Mouse (Mus musculus) embryo, embryonic 10 days (tissue): ENCODE data around the gene Dock2.

ENCODE experiments used
- DNase-seq: peaks from one replicate; pipeline ENCODE4 v3.0.0-alpha.2; 2015; ENCODE audit warnings: low spot score

Gene Dock2

DNA sequence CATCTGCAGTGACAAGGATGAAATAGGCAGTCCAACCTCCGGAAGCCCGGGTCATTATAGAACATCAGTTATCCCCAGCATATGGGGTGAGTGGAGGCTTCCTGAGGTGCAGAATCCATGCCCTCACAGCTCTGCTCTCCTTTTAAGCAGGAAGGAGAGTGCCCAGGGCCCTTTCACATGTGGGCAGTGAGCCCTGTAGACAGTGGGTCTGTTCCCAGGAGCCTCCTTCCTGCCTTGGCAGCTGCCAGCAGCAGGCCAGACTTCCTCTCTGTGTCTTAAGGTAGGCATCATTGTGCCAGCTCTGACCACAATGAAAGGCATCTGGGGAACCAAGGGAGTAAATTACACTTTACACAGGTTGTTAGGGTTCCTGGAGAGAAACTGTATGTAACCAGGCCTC is 14.3 kb downstream of the Dock2 start:
- DNase-seq: no peak

DNA sequence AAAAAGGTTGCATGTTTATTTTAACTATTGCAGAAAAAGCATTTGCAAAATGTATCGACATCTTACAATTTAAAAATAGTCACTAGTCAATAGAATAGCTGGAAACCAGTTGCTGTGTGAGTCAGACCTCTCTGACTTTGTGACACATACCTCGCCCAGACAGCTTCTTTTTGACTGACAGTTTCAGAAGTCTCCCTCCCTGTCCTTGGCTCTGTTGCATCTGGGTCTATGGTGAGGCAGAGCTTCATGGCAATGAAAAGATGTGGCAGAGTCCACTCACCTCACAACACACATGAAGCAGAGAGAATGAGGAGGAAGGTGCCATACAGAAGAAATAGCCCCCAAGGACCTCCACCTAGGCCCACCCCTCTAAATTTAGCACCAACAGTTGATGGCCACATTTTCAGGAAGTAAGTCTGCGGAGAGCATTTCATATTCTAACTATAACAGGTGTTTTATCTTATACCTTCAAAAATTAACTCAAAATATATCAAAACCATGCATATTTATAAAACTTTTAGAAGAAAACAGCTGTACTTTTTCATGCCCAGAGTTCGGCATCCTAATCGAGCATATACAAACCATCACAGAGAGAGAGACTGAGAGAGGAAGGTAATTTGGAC is 19.8 kb downstream of the Dock2 start:
- DNase-seq: no peak

DNA sequence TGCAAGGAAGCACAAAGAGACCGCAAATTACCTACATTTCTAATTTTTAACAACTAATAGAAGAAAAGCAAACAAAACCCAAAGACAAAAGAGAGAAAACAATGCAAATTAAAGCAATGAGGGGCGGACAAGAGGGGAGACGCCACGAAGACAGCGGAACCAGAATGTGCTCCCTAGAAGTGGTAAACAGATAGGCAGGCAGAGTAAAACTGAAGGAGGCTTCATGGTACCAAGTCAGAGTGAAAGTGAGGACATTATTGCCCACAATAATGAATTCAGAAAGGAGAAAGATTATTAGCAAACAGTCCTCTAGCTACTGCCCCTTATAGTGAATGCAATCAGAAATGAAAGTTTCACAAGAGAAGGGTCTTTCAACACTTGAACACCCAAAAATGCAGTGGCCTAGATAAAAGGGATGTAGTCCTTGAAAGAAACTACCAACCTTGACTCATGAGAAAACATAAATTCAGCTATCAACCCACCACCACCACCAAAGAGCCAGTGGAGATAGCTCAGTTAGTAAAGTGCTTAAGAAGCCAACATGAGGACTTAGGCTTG is 21.0 kb downstream of the Dock2 start:
- no peak for DNase-seq

DNA sequence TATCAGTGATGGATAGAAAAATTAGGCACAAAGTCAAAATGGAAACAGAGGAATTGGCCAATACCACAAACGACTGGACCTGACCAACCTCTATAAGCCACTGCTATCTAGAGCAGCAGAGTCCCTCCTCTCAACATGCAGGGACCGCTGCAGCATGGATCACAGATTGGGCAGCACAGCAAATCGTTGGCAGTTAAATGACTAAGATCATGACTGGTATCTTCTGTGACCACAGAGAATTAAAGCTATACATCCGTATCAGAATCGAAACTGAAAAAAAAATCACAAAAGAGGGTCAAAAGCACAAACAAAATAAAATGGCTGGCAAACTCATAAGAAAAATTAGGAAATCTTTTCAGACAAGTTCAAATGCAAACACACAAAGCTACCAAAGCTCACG is 21.6 kb downstream of the Dock2 start:
- no peak for DNase-seq

DNA sequence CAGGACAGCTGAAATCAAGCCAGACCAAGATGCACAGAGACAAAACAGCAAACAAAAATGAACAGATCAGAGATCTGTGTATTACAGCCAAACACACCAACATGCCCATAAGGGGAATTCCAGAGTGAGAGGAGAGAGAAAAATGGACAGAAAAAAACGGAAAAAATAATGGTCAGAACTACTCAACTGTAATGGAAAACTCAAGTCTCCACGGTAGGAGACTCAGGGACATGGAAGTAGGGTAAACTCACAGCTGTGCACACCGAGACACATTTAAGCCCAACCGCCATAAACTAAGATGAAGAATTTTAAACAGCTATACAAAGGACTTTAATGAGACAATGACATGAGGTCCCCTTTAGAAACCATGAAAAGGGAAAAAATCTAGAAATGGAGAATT is 24.1 kb downstream of the Dock2 start:
- DNase-seq: no peak

DNA sequence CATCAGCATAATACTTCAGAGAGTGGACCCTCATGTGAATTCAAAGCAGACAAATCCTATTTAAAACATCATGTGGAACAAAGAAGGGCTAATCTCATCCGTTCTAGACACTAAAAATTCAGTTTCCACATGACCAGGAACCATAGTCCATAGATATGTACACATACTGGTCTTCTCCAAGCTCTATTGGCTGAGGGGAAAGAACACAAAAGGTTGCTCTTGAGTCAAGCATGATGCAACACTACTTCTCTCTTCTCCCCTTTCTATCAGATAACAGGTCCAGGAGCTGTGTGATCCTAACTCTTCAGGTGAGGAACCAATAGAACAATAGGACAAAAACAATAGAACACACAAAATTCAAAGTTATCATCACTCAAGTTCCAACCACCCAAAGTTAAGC is 42.6 kb downstream of the Dock2 start:
- no peak for DNase-seq

DNA sequence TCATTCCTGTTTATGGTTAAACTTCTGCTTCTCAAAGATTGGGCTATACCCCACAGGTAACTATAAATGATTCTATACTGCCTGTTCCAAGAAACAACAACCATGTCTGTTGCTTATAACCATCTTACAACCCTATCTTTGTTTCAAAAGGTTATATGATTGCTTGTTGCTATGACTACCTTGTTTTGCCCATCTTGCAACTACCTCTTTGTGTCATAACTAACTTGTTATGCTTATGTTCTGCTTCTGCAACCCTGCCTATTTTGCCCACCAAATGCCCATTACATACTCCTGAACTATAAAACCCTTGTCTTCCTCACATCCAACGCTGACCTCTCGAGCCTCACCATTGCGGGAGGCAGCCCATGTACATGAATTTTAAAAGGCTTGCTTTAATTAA is 43.9 kb downstream of the Dock2 start:
- DNase-seq: no peak

DNA sequence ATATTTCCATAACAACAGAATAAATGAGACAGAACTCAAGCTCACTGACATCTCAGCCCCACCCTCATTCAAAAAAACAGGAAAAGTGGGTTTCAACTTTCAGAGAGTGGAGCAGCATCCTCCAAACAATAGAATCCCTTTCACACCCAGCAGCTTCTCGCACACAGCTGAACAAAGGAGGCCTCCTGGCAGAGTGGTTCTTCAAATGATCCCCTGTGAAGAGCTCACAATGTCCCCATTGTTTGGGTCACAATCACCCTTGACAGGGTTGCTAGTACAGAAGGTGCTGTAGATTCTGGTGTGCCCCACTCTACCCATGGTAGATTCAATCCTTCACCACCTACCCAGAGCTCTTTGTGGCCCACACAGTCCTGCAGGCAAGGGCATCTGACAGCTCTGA is 44.7 kb downstream of the Dock2 start:
- peak; percentile 66 for DNase-seq

DNA sequence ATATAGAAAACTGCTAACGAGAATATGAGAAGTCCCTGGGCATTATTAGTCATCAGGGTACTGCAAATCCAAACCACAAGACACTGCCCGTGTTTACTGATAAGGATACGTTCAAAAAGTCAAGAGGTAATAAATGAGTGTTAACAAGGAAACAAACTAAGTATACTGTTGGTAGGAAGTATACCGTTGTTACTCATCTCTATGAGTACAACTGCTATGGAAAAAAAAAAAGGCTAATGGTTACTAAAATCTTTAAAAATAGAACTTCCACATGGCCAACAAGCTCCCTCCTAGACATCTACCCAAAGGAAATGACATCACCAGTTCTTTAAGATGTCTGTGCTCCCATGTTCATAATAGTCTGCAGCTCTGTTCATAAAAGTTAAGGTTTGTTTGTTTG is 46.5 kb downstream of the Dock2 start:
- DNase-seq: no peak

DNA sequence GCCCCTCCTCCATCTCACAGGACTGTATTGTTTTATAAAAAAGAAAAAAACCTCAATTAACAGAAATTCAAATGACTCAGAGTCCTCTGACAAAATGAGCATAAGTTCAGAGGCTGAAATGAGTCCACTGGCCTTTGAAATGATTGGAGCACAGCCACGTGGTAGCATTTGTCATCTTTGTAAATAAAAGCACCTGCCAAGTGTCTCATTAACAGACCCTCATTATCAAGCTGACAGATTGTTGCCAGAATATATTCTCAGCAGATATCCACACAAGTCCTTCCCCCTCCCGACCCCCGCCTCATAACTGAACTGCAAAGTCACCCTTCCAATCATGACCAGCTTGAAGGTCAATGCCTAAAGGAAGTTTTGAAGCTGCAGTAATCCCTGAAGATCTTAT is 49.7 kb downstream of the Dock2 start:
- no peak for DNase-seq

DNA sequence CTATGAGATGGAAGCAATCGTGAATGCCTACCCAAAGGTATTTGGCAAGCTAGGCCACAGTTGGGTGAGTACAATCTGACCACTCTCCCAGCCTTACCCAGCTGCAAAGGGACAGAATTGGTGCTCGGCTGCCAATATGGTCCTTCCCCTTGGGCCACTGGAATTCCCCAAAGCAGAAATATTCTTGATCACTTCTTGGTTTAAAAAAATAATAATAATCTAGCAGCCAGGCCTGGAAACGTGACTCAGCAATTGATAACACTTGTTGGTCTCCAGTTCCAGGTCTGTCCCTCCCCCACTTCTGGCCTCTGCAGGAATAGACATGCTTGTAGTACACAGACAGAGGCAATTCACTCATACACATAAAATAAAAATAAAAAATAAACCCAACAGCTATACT is 56.2 kb downstream of the Dock2 start:
- DNase-seq: no peak

DNA sequence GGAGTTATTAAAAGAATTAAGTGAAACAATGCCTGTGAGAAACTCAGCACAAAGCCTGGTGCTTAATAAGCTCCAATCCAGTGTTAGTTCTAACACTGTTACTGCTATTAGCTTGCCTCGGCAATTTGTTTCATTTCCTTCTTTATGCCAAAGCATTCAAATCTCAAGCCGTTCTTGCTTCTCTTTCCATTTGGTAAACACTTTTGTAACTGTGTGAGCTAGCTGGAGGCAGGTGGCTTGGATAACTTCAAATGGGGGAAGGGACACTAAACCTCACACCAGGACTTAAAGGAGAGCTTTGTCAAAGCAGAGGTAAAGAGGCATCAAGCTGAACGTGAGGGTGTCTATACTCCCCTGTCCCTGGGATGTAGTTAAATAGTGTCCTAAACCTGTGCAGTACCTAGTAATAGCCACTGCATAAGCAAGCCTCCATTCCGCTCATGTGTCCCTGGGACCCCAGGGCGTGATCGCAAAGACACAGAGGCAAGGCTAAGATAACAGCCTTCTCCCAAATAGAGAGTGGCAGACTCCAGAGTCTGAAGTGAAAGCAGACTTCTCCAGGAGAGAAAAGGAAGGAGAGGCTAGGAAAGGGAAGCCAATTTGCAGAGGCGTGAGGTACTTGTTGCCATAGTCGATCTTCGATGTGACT is 56.9 kb downstream of the Dock2 start:
- no peak for DNase-seq

DNA sequence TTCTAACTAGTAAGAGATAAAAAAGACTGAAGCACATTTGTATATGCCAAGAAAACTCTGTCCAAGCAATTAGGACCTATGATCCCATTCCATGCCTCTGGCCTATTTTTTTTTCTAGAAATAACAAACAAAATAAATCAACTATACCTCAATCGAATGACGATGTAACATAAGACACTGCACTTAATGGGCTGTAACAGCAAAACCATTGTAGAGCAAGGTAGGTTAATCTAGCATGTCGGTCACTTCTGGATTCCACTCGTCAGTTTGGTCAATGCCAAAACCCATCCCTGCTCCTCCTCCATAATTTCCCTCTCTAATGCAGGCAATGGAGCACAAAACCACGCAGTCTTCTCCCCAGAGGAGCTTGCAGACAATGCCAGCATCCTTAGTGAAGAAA is 70.3 kb downstream of the Dock2 start:
- no peak for DNase-seq

DNA sequence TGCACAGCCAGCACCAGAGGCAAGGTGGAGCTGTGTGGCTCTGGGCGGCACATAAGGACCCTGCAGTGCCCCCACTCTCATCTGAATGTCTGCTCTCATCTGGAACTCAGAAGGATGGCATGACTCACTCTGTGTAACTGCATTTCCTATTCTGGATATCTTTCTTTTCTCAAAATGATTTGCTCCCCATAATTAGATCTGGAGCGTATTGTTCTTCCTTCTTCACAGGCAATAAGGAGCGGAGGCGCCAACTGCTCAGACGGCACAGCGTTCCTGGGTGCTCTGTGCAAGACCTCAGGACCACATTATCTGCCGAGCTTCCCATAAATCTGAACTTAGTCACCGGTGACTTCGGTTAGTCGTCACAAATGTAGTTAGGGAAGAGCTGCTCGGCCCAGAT is 75.4 kb downstream of the Dock2 start:
- DNase-seq: no peak

DNA sequence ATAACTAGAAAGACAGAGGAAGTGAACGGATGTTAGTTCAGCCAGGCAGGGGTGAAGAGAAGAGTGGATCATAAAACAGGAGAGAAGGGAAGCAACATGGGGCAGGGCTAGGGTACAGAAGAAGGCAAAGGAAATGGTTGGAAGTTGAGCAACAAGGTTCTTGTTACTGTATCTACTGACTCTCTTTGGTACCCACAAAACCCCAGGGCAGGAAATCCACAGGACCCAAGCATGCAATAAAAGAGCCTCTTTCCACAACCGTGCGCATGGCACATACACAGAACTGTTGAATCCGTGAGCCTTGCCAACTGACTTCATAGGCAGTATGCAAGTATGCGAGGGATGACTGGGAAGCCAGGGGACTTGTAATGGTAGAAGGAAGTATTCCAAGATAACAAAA is 76.3 kb downstream of the Dock2 start:
- no peak for DNase-seq

DNA sequence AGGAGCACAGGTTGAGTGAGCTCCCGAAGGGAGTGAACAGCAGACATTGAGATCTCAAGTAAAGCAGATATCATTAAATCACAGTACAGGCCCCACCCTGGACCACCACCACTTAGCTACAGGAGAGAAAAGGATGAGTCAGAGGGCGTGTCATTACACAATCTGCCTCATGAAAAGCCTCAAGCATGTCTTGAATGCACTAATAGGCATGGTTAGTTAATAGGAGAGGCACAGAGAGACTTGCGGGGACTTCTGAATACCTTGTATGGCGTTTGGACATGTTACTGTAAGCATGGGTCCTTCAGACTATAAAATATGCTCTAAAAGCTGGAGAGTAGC is 78.6 kb downstream of the Dock2 start:
- no peak for DNase-seq

DNA sequence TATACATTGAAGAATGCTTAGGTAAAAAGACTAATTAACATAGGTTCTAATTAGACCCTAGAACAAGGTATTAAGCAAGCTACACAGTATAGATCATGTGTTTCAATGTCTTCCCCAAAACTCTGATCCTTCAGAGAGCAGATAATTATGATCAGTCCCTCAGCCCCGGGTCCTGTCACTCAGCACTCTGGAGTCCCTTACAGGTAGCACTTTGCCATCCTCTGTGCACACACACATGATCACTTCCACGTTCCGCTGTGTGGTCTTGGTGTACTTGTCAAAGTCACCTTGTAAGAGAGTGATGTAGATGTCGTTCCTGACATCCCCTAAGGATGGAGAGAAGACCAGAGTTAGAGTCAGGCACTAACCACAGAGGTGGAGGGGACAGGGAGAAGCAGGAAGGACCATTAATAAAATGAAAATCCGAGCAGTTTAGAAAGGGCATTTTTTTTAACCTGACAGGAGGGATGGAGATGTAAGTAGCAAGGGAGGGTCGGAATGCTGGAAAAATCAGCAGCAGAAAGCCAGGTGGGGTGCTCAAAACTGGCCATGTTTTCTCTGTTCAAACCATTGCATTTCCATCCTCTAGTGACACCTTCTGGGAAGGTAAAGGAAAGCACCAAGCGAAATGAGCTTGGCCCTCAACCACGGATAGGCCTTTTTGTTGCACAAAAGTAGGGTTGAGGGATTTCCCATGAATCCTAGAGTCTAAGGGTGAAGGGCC is 79.1 kb downstream of the Dock2 start:
- DNase-seq: peak; percentile 31

DNA sequence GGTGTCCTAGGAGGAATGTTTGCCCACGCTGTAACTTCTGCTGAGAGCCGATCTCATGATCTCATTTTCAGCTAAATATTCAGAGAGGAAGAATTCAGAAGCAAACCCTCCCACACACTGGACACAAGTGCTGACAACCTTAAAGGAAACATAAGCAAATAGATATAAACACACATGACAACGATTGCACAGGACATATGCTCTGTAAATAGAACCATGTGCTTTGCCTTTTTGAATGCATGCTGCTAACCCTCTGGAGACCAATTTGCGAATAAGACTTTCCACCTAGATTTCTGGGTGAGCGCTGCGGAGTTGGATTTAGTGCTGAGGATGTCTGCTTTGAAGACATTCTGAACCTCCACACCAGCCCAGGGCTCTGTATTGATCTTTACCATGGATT is 79.8 kb downstream of the Dock2 start:
- DNase-seq: no peak

DNA sequence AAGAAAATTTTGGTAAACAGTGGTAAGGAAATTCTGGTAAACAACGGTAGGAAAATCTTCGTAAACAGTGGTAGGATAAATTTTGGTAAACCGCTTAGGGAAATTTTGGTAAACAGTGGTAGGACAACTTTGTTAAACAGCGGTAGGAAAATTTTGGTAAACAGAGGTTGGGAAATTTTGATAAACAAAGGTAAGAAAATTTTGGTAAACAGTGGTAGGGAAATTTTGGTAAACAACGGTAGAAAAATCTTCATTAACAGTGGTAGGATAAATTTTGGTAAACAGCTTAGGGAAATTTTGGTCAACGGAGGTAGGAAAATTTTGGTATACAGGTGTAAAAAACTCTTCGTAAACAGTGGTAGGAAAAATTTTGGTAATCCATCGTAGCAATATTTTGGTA is 101.9 kb downstream of the Dock2 start:
- no peak for DNase-seq

DNA sequence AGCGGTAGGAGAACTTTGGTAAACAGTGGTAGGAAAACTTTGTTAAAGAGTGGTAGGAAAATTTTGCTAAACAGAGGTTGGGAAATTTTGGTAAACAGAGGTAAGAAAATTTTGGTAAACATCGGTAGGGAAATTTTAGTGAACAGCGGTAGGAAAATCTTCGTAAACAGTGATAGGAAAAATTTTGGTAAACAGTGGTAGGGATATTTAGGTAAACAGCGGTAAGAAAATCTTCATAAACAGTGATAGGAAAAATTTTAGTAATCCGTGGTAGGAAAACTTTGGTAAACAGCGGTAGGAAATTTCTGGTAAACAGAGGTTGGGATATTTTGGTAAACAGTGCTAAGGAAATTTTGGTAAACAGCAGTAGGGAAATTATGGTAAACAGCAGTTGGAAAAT is 239.1 kb downstream of the Dock2 start:
- no peak for DNase-seq

DNA sequence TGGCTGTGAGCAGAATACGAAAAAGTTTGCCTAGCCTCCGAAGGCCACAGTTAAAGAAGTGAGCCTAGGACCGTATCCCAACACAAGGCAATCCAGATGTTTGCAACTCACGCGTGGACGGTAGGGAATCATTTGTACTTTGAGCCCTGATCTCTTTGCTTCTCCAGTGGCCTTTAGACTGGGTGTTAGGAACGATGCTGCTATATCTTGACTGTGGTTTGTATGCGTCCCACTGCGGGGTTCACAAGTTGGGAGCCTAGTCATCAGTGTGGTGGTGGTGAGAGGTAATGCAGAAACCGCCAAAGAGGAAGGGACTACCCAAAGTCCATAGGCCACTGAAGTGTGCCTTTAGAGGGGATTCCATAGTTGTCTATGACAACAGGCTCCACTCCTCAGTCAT is 251.6 kb downstream of the Dock2 start:
- DNase-seq: no peak

DNA sequence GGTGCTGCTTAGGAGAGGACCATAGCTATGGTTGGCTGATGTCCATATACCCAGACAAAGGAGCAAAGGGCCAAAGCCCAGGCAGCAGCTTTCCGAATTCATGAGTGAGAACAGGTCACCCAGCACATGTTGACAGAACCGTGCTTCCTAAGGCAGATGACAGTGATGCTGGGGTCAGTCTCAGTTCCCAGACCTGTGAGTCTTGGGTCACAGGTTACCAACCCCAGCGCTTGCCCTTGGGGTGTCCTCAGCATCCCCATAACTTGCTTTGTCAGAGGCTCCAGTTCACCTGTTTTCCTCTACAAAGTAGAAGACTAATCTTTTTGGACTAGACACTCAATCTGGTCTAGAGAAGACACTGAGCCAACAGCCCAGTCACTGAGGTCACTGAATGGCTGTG is 252.7 kb downstream of the Dock2 start:
- DNase-seq: no peak

DNA sequence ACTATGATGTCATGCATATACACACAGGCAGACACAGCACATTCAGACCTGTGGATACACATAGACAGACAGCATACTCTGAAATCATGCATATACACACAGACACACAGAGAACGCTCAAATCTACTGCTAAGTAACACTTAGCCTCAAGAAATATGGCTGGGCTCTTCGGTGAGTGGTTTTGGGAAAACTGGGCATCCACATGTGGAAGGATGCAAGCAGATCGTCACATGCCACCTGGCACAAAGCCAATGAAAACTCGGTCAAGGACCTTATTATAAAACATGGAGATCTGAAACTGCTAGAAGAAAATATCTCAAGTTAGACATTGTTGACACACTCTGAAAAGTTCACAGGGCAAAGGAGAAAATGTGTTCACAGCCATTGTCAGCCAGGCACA is 255.7 kb downstream of the Dock2 start:
- DNase-seq: no peak

DNA sequence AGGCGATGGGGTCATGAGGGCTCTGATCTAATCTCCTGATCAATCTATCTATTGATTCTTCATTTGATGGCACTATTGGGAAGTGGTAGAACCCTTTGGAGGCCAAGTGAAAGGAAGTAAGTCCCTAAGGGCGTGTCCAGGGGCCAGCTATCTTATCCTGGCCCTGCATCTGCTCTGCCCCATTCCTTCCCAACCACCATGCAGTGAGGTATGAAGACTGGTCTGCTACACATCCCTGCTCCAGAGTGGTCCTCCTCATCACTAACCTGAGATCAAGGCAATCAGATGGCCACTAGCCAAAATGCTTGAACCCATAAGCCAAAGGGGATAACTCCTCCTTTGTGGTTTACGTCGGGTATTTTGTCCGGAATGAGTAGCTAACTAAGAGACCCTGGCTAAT is 256.5 kb downstream of the Dock2 start:
- DNase-seq: no peak
